Comparison of ENCODE assay signal across 12 mouse cellular contexts in the genomic region with DNA sequence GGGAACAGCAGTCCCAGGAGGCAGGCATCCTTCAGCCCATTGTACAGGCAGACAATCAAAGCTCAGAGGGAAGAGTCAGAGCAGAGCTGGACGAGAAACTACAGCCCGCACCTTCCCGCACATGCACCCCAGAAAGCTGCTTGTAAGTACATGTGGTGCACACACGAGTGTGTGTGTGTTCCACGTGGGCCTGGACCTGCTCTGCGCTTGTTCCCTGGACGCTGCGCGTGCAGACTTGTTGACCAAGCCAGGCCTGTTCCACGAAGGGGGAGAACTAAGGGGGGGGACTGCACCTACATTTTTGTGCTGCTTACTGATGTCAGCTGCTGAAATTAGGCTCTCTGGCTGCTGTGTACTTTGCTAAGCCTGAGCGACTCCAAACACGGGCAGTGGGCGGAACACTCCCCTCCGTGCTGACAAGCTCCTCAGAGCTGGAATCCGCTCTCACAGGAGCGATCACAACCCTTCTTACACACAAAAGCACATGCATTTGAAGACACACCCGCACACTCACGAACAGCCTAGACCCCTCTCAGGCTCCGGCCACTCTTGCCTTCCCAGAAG. TPM values are rescaled to one million over a fixed set of nuclear protein-coding genes. Genes with fewer than 3 reads are reported as not detected.
DNase-seq lines count a peak whose midpoint lies in the region; ATAC-seq and TF ChIP-seq lines count a peak whose summit lies in the region.
"Had no signal": no experiment of that assay in that cellular context is flagged by ENCODE, and none has a peak within 500 bp of the region (broad histone marks: within the 10 kb centered on the region; RNA-seq: fewer than 3 reads in every experiment).

No protein-coding gene starts in this region.

- no peaks in the 10 kb centered on the region for H3K4me1 ChIP-seq in heart, postnatal 0 days (ENCODE audit: control insufficient read depth, insufficient read depth)
- H3K4me1 ChIP-seq in embryonic facial prominence, embryonic 12.5 days: no peaks in the 10 kb centered on the region
- no peaks in the 10 kb centered on the region for H3K4me1 ChIP-seq in midbrain, embryonic 15.5 days
- H3K4me1 ChIP-seq in intestine, postnatal 0 days (replicated peaks; ENCODE audit: control insufficient read depth, insufficient read depth, low read length): no peaks in the 10 kb centered on the region
- H3K4me1 ChIP-seq: liver, embryonic 15.5 days had no signal

- H3K27ac ChIP-seq in heart, postnatal 0 days (ENCODE audit: low read depth): no peak overlapping the region
- no peak overlapping the region for H3K27ac ChIP-seq in embryonic facial prominence, embryonic 12.5 days
- no peak overlapping the region for H3K27ac ChIP-seq in midbrain, embryonic 15.5 days
- H3K27ac ChIP-seq in intestine, postnatal 0 days (ENCODE audit: low read depth, low read length): no peak overlapping the region
- H3K27ac ChIP-seq: hindbrain, embryonic 14.5 days; liver, embryonic 15.5 days had no signal

- TF ChIP-seq EP300 in heart, postnatal 0 days (IDR thresholded peaks at IDR 0.05; ENCODE audit: low read depth): no peak

- WGBS in heart, postnatal 0 days: 35% methylated on average over 19 of the region's 19 CpGs
- WGBS in embryonic facial prominence, embryonic 12.5 days: 66% methylated on average over 19 of the region's 19 CpGs
- 39% methylated on average over 19 of the region's 19 CpGs for whole genome bisulfite sequencing in midbrain, embryonic 15.5 days
- WGBS in intestine, postnatal 0 days: 46% methylated on average over 19 of the region's 19 CpGs

- no peaks in the 10 kb centered on the region for H3K9me3 ChIP-seq in heart, postnatal 0 days (replicated peaks; ENCODE audit: control insufficient read depth, low read length)
- H3K9me3 ChIP-seq in embryonic facial prominence, embryonic 12.5 days: no peaks in the 10 kb centered on the region
- no peaks in the 10 kb centered on the region for H3K9me3 ChIP-seq in midbrain, embryonic 15.5 days
- no peaks in the 10 kb centered on the region for H3K9me3 ChIP-seq in intestine, postnatal 0 days (ENCODE audit: control insufficient read depth)
- H3K9me3 ChIP-seq: liver, embryonic 15.5 days had no signal

- TF ChIP-seq CTCF in heart, postnatal 0 days (IDR thresholded peaks at IDR 0.05; ENCODE audit: low read depth): no peak
- no peak for TF ChIP-seq CTCF in intestine, postnatal 0 days (IDR thresholded peaks at IDR 0.05; ENCODE audit: low read depth)

- H3K36me3 ChIP-seq in heart, postnatal 0 days (replicated peaks; ENCODE audit: control insufficient read depth, insufficient read depth, low read length): no peaks in the 10 kb centered on the region
- H3K36me3 ChIP-seq in embryonic facial prominence, embryonic 12.5 days: no peaks in the 10 kb centered on the region
- no peaks in the 10 kb centered on the region for H3K36me3 ChIP-seq in midbrain, embryonic 15.5 days (replicated peaks)
- no peaks in the 10 kb centered on the region for H3K36me3 ChIP-seq in intestine, postnatal 0 days (ENCODE audit: control insufficient read depth, insufficient read depth)
- H3K36me3 ChIP-seq: liver, embryonic 15.5 days had no signal

- 0 out of 2 replicates have a peak, but pooled peaks cover 3% of the 10 kb centered on the region for H3K27me3 ChIP-seq in heart, postnatal 0 days (ENCODE audit: control insufficient read depth, insufficient read depth, low read length)
- no peaks in the 10 kb centered on the region for H3K27me3 ChIP-seq in embryonic facial prominence, embryonic 12.5 days
- H3K27me3 ChIP-seq in midbrain, embryonic 15.5 days (replicated peaks): no peaks in the 10 kb centered on the region
- no peaks in the 10 kb centered on the region for H3K27me3 ChIP-seq in intestine, postnatal 0 days (replicated peaks; ENCODE audit: control insufficient read depth, insufficient read depth, low read length)
- H3K27me3 ChIP-seq: liver, embryonic 15.5 days had no signal

- peak overlapping the region; percentile 22; the same call in 1 of the 2 replicates for H3K4me2 ChIP-seq in heart, postnatal 0 days (ENCODE audit: low read depth, low read length)
- no peak overlapping the region for H3K4me2 ChIP-seq in embryonic facial prominence, embryonic 12.5 days (replicated peaks)
- peak overlapping the region; percentile 7; the same call in 1 of the 2 replicates for H3K4me2 ChIP-seq in midbrain, embryonic 15.5 days
- no peak overlapping the region for H3K4me2 ChIP-seq in intestine, postnatal 0 days (replicated peaks; ENCODE audit: low read depth)
- H3K4me2 ChIP-seq: hindbrain, embryonic 14.5 days; liver, embryonic 15.5 days had no signal

- DNase-seq in heart, postnatal 0 days (ENCODE audit: low spot score): peak; percentile 32
- DNase-seq in heart, postnatal 36 days: no peak
- DNase-seq in lung, postnatal 10 days: peak; percentile 1
- DNase-seq in lung, postnatal 4 days: no peak
- no peak for DNase-seq in yolk sac, embryonic 10.5 days (ENCODE audit: low spot score)
- DNase-seq: cerebellum, adult 9-11 months; kidney, postnatal 25 days had no signal

- H3K9ac ChIP-seq in heart, postnatal 0 days (replicated peaks; ENCODE audit: low read depth, low read length): no peak overlapping the region
- H3K9ac ChIP-seq in embryonic facial prominence, embryonic 12.5 days: no peak overlapping the region
- H3K9ac ChIP-seq in midbrain, embryonic 15.5 days: no peak overlapping the region
- H3K9ac ChIP-seq in intestine, postnatal 0 days (ENCODE audit: low read depth, low read length): no peak overlapping the region
- H3K9ac ChIP-seq: hindbrain, embryonic 14.5 days; liver, embryonic 15.5 days had no signal

- no peak overlapping the region for H3K4me3 ChIP-seq in heart, postnatal 0 days (ENCODE audit: low read depth, low read length)
- H3K4me3 ChIP-seq in embryonic facial prominence, embryonic 12.5 days: no peak overlapping the region
- H3K4me3 ChIP-seq in midbrain, embryonic 15.5 days: no peak overlapping the region
- no peak overlapping the region for H3K4me3 ChIP-seq in intestine, postnatal 0 days (ENCODE audit: low read depth, low read length)
- H3K4me3 ChIP-seq: liver, embryonic 15.5 days had no signal

- intact Hi-C loops in heart, postnatal 36 days (cut with DNase I): no loop called here

- peak; percentile 77 for ATAC-seq in heart, postnatal 0 days (ENCODE audit: insufficient read depth, low read depth)
- ATAC-seq in embryonic facial prominence, embryonic 12.5 days (ENCODE audit: insufficient number of reproducible peaks, insufficient read depth, low FRiP score, low TSS enrichment): peak; percentile 56; the same call in 1 of the 2 replicates
- no peak for ATAC-seq in midbrain, embryonic 15.5 days (replicated peaks)
- no peak for ATAC-seq in intestine, postnatal 0 days

RNA-seq across cellular contexts. Expression of a gene that starts 30.9 kb away (rescaled TPM):
- 9.4 and 18.0 TPM in 2 replicates for total RNA-seq in heart, postnatal 0 days (2014; rRNA removed; ENCODE audit: low replicate concordance)
- 17.6 and 19.1 TPM in 2 replicates for polyA plus RNA-seq in heart, postnatal 0 days (2015; fragmentation: Nextera tagmentation; extraction: Ambion mirVana)
- total RNA-seq in heart, postnatal 36 days (2021): 1 to 10 TPM; 8.6 to 10.0 TPM
- 29.4 and 30.0 TPM in 2 replicates for polyA plus RNA-seq in embryonic facial prominence, embryonic 12.5 days (2016; fragmentation: Nextera tagmentation; extraction: Ambion mirVana)
- polyA plus RNA-seq in midbrain, embryonic 15.5 days (2015; fragmentation: Nextera tagmentation; extraction: Ambion mirVana): 30.7 and 37.2 TPM in 2 replicates
- polyA plus RNA-seq in intestine, postnatal 0 days (2015; fragmentation: Nextera tagmentation; extraction: Ambion mirVana): 29.0 and 29.1 TPM in 2 replicates

Comparison
In these comparisons a context has a peak if more than half of its experiments do, and no peak if none do; other contexts are left out.
1. DNase-seq: peak in heart, postnatal 0 days (single experiment) and lung, postnatal 10 days (single experiment); none in heart, postnatal 36 days (0 of 2), lung, postnatal 4 days (0 of 2) and yolk sac, embryonic 10.5 days (single experiment).
2. ATAC-seq: peak in heart, postnatal 0 days (single experiment) and embryonic facial prominence, embryonic 12.5 days (single experiment); none in midbrain, embryonic 15.5 days (single experiment) and intestine, postnatal 0 days (single experiment).
3. H3K4me2 ChIP-seq: peak in heart, postnatal 0 days (single experiment) and midbrain, embryonic 15.5 days (single experiment); none in embryonic facial prominence, embryonic 12.5 days (single experiment) and intestine, postnatal 0 days (single experiment).